Mouse (Mus musculus) embryonic facial prominence, embryonic 11.5 days (tissue): ENCODE data around the gene Ptchd3. TPM values are rescaled to one million over a fixed set of nuclear protein-coding genes. Genes with fewer than 3 reads are reported as not detected.
A peak's percentile ranks its signal among the peaks of the same experiment; 100 is the strongest.

ENCODE experiments used
- ATAC-seq: fragments of 200-750 bp; cut with Nextera tagmentation; replicated peaks from 2 replicates; pipeline ENCODE4 v1.8.0; 2017; ENCODE audit warnings: low read depth; ENCODE audit not compliant: insufficient number of reproducible peaks, low FRiP score, low TSS enrichment
- DNase-seq: peaks from one replicate; pipeline ENCODE4 v3.0.0-alpha.2; 2015; ENCODE audit warnings: low spot score
- H3K27ac ChIP-seq: fragments of 300-500 bp; sonication (generic); replicated peaks from 2 replicates; pipeline ENCODE4 v1.5.1; 2014; ENCODE audit warnings: mild to moderate bottlenecking, low read depth, low read length, control low read depth
- H3K27me3 ChIP-seq: fragments of 300-500 bp; sonication (generic); 2 replicates; pipeline ENCODE4 v1.6.1; 2014; ENCODE audit warnings: mild to moderate bottlenecking, low read length, moderate library complexity, mixed read lengths; ENCODE audit not compliant: control insufficient read depth, insufficient read depth
- H3K36me3 ChIP-seq: fragments of 300-500 bp; sonication (generic); replicated peaks from 2 replicates; pipeline ENCODE4 v1.6.1; 2014; ENCODE audit warnings: low read depth, mild to moderate bottlenecking, low read length, moderate library complexity, mixed read lengths; ENCODE audit not compliant: control insufficient read depth, insufficient read depth
- H3K4me1 ChIP-seq: fragments of 300-500 bp; sonication (generic); 2 replicates; pipeline ENCODE4 v1.6.1; 2014; ENCODE audit warnings: low read length, mixed read lengths; ENCODE audit not compliant: control insufficient read depth, insufficient read depth
- H3K4me2 ChIP-seq: fragments of 300-500 bp; sonication (generic); 2 replicates; pipeline ENCODE4 v1.6.1; 2014; ENCODE audit warnings: low read depth, mild to moderate bottlenecking, control low read depth, low read length, moderate library complexity
- H3K4me3 ChIP-seq: fragments of 300-500 bp; sonication (generic); 2 replicates; pipeline ENCODE4 v1.5.1; 2014; ENCODE audit warnings: low read depth, low read length, control low read depth
- H3K9ac ChIP-seq: fragments of 300-500 bp; sonication (generic); replicated peaks from 2 replicates; pipeline ENCODE4 v1.6.1; 2014; ENCODE audit warnings: mild to moderate bottlenecking, control low read depth, low read length
- H3K9me3 ChIP-seq: fragments of 300-500 bp; sonication (generic); replicated peaks from 2 replicates; pipeline ENCODE4 v1.6.1; 2016; ENCODE audit warnings: mild to moderate bottlenecking, low read length, inconsistent platforms, mixed read lengths; ENCODE audit not compliant: control insufficient read depth
- WGBS: fragments of 180-500 bp; shearing (Covaris S2); extraction: QIAGEN DNeasy Blood & Tissue Kit; methylation state at CpG from one replicate; pipeline ENCODE4 v1.1.7; 2014; 5-methylcytosine and 5-hydroxymethylcytosine counted together
- polyA plus RNA-seq: library from polyadenylated mRNA; unstranded; fragments of >200 nt; fragmentation: Nextera tagmentation; extraction: Ambion mirVana; gene quantifications from 2 replicates; pipeline ENCODE4 v1.2.1, GENCODE M21; 2014

The Ptchd3 gene
- polyA plus RNA-seq, 1 experiment from 2014 or later, result not detected

- no peak for ATAC-seq
- Histone ChIP-seq H3K27me3 (no peaks in the 10 kb centered on the region), H3K4me1 (no peaks in the 10 kb centered on the region), H3K9ac (no peak overlapping the region), H3K36me3 (no peaks in the 10 kb centered on the region), H3K4me2 (no peak overlapping the region), H3K9me3 (no peaks in the 10 kb centered on the region), H3K27ac (no peak overlapping the region), H3K4me3 (no peak overlapping the region)
- no peak for DNase-seq
- 66% methylated on average over 3 of the region's 3 CpGs for WGBS
Observed at GRCm38 (mm10) chr11:121794186-121794585, 35.9 kb upstream of the Ptchd3 start.

- Histone ChIP-seq H3K36me3 (no peaks in the 10 kb centered on the region), H3K9ac (no peak overlapping the region), H3K27me3 (no peaks in the 10 kb centered on the region), H3K4me3 (no peak overlapping the region), H3K4me1 (no peaks in the 10 kb centered on the region), H3K9me3 (no peaks in the 10 kb centered on the region), H3K4me2 (no peak overlapping the region), H3K27ac (0 out of 2 replicates have a peak overlapping the region, but pooled peaks have one; percentile 21)
- WGBS, result 34% methylated on average over 6 of the region's 6 CpGs
- peak; percentile 81; the same call in 1 of the 2 replicates for ATAC-seq
- peak; percentile 65 for DNase-seq
Observed at GRCm38 (mm10) chr11:121794591-121795199, 35.4 kb upstream of the Ptchd3 start.

DNA sequence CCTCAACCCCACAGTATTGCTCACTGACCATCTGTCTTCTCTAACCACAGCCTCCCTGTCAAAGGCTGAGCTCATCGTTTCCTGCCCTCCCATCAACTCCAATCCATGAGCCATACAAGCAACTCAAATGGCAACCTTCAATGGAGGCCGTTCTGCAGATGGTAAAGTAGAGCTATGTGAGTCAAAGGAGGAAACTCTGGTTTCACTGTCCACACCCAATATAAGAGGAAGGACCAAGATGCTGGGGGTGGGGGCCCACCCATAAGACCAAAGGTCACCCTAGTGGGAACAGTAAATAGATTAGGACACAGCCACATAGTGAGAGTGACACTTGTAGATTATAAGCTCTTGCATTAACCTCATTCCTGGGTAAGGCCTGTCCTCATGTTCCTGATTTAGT lies 34.1 kb upstream of the Ptchd3 start:
- ATAC-seq (no peak), DNase-seq (no peak)
- H3K4me3 ChIP-seq, result no peak overlapping the region
- no peak overlapping the region for H3K27ac ChIP-seq
- H3K36me3 ChIP-seq, result no peaks in the 10 kb centered on the region
- H3K4me1 ChIP-seq, result no peaks in the 10 kb centered on the region
- WGBS, result 85% methylated on average over 2 of the region's 2 CpGs
- no peak overlapping the region for H3K9ac ChIP-seq
- H3K9me3 ChIP-seq, result no peaks in the 10 kb centered on the region
- H3K27me3 ChIP-seq, result no peaks in the 10 kb centered on the region
- H3K4me2 ChIP-seq, result no peak overlapping the region

DNA sequence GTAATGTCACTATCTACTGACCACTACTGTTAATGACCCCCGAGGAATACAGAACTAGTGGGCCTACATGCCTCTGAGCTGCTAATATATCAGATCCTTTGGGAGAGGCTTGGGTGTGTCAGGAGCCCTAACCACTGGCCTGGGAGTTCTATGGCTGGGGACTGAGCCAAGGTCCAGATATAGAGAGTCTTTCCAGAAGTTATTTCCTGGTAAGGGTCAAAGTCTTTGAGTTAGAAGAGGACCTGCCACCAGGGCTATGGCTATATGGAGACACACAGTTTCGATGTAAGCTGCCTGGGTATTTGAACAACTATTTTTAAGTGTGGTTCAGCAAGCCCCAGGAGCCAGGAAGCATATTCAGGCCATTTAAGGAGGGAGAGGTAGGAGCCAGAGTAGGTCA lies 31.5 kb upstream of the Ptchd3 start:
- no peaks in the 10 kb centered on the region for H3K27me3 ChIP-seq
- H3K27ac ChIP-seq, result no peak overlapping the region
- H3K4me3 ChIP-seq, result no peak overlapping the region
- WGBS, result 83% methylated on average over 2 of the region's 2 CpGs
- ATAC-seq (no peak), DNase-seq (no peak)
- no peaks in the 10 kb centered on the region for H3K9me3 ChIP-seq
- H3K4me2 ChIP-seq, result no peak overlapping the region
- no peaks in the 10 kb centered on the region for H3K36me3 ChIP-seq
- H3K4me1 ChIP-seq, result no peaks in the 10 kb centered on the region
- H3K9ac ChIP-seq, result no peak overlapping the region

- no peaks in the 10 kb centered on the region for H3K27me3 ChIP-seq
- no peaks in the 10 kb centered on the region for H3K4me1 ChIP-seq
- H3K9me3 ChIP-seq, result no peaks in the 10 kb centered on the region
- H3K36me3 ChIP-seq, result no peaks in the 10 kb centered on the region
- H3K9ac ChIP-seq, result no peak overlapping the region
- 88% methylated on average over 4 of the region's 4 CpGs for WGBS
- ATAC-seq (no peak), DNase-seq (no peak)
- no peak overlapping the region for H3K4me2 ChIP-seq
- H3K27ac ChIP-seq, result no peak overlapping the region
- no peak overlapping the region for H3K4me3 ChIP-seq
Observed at GRCm38 (mm10) chr11:121799746-121800299, 30.2 kb upstream of the Ptchd3 start.

DNA sequence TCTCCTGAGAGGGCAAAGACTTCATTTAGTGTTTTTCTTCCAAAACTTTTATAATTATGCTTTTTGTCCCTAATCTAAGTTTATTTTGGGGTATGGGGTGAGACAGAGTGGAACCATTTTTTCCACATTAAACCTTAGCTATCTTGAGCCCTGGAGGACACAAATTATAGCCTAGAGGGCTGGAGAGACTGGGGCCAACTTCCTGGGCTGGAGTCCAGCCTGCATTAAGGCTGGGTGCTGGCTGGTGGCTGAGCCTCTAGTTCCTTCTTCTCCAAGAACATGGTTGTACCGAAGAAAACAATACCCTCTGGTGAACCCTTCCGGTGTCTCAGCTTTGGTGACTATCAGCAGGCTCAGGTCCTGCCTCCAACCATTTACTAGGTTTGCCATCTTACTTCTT lies 27.3 kb upstream of the Ptchd3 start:
- Histone ChIP-seq H3K9ac (no peak overlapping the region), H3K9me3 (no peaks in the 10 kb centered on the region), H3K27ac (no peak overlapping the region), H3K36me3 (no peaks in the 10 kb centered on the region), H3K4me2 (no peak overlapping the region), H3K4me1 (no peaks in the 10 kb centered on the region), H3K4me3 (no peak overlapping the region), H3K27me3 (no peaks in the 10 kb centered on the region)
- no peak for ATAC-seq
- DNase-seq, result no peak
- WGBS, result 92% methylated on average over 2 of the region's 2 CpGs

GRCm38 (mm10) chr11:121804258-121805027 lies 25.6 kb upstream of the Ptchd3 start:
- no peak for DNase-seq
- Histone ChIP-seq H3K27ac (no peak overlapping the region), H3K36me3 (no peaks in the 10 kb centered on the region), H3K9me3 (no peaks in the 10 kb centered on the region), H3K4me1 (no peaks in the 10 kb centered on the region), H3K4me2 (no peak overlapping the region), H3K4me3 (no peak overlapping the region), H3K9ac (no peak overlapping the region), H3K27me3 (no peaks in the 10 kb centered on the region)
- WGBS, result 91% methylated on average over 5 of the region's 5 CpGs
- ATAC-seq, result no peak

GRCm38 (mm10) chr11:121808204-121808852 lies 21.7 kb upstream of the Ptchd3 start:
- no peaks in the 10 kb centered on the region for H3K36me3 ChIP-seq
- no peaks in the 10 kb centered on the region for H3K4me1 ChIP-seq
- no peak overlapping the region for H3K27ac ChIP-seq
- ATAC-seq (peak; percentile 48), DNase-seq (peak; percentile 92)
- H3K4me2 ChIP-seq, result no peak overlapping the region
- H3K27me3 ChIP-seq, result no peaks in the 10 kb centered on the region
- WGBS, result 3% methylated on average over 4 of the region's 4 CpGs
- no peak overlapping the region for H3K9ac ChIP-seq
- H3K4me3 ChIP-seq, result no peak overlapping the region
- no peaks in the 10 kb centered on the region for H3K9me3 ChIP-seq
